Mouse (Mus musculus): ENCODE measurements around the gene Khk.

Khk gene

DNA sequence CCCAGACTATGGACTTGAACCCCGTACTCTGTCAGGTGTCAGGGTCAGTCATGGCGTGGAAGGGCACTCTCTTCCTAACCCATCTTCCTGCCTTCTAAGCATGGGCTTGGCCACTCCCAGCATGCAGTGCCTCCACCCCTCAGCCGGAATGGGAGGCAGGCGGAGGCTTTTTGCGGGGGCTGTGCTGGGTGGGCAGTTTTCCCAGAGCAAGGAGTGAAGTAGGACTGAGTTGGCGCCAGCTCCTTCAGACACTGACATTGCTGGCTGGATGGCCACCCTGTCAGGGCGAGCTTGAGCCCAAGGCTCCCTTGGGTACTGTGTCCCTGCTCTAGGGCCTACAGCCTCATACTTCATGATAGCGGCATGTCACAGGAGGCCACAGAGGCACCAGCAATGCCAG lies 47.2 kb downstream of the Khk start, which contains the start of gene Tcf23:
Tcf23 (plus strand) TSS at position 247 of the 400 bp plus-strand sequence.
- DNase-seq (ENCODE audit: low read depth, low spot score), result no peak

DNA sequence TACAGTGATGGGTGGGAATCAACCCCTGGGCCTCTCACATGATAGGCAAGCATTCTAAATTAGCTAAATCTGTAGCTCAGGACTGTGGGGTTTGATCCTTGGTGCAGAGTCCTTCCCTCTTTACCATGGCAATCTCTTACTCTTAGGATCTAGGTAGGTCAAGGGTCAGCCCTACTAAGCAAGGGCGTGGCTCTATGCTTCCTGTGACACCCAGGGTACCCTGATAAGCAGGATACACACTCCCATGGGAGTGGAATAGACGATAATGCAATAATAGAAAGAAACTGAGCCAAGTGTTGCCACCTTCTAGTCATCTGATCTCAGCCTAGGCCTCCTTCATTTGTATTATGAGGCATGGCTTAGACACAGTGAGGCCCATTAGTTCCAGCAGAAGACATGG lies 48.2 kb downstream of the Khk start:
- DNase-seq (ENCODE audit: low read depth, low spot score), result no peak

DNA sequence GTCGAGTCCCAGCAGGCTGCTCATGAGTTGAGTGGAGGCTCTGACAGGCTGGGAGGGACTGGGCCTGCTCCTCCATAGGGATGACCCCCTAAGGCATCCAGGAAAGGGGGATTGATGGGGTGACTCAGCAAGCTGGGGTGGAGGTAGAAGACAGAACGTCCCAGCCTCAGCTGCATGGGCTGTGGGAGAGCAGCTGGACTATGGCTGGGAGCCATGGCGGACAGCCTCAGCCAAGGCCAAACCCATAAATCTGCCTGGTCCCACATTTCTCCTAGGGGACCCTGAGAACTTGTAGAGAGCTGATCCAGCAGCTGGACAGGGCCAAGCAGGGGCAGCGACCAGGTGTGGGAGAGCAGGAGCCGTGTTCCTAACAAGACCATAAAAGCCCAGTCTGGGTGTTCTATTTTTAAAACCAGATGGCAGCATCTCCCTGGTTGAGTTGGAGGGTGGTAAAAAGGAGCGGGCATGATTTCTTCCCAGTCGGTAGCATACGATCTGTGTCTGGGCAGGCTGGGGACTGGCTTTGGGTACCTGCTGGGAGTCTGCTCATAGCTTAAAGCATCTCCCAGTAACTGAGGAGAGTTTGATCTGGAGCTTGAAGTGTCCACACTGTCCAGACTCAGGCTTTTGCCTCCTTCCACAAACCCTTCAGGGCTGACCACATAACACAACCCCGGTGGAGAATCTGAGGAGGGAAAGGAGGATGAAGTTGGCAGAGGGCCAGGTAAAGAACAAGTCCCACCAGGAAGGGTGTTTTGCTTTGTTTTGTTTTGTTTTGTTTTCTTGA lies 53.8 kb downstream of the Khk start:
- DNase-seq (ENCODE audit: low read depth, low spot score), result no peak

All from A20 (cell line).